Mouse (Mus musculus): ENCODE measurements around the gene Cspg5. TPM values are rescaled to one million over a fixed set of nuclear protein-coding genes. Genes with fewer than 3 reads are reported as not detected.
A peak's percentile ranks its signal among the peaks of the same experiment; 100 is the strongest.

Gene Cspg5
- polyA plus RNA-seq, 1 experiment: 1.6 TPM

DNA sequence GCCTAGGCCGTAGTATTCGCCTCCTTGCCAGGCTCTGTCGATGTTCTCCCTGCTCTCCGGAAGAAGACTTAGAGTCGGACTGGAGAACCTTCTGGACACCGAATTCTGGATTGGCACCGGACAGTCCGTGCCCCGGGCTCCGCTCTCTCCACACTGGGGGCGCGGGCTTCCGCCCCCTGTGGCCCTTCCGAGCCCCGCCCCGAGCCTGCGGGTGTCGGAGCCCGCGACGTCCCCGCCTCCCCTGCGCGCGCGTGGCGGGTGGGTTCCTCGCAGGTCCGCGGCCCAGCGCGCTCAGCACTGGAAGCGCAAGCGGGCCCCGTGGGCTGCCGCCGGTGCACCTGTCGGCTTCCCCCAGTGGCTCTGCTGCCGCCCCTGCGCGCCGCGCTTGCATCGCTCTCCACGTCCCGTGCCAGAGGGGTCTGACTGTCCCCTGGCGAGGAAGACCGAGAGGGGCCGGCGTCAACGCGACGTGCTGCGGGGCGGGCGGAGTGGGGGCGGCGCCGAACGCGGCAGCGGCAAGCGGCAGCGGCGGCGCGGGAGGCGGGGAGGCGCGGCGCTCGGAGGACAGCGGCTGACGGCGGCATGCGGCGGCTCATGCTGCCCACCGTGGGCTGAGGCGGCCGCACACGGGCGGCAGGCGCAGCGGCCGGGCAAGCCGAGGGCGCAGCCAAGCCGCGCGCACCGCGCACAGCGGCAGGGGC lies 1.5 kb downstream of the Cspg5 start:
- TF ChIP-seq CTCF (conservative IDR thresholded peaks at IDR 0.05; ENCODE audit: insufficient read depth, insufficient read length, low read depth, low read length): no peak
- TF ChIP-seq POLR2A (IDR thresholded peaks at IDR 0.05; ENCODE audit: low read depth, low read length): no peak
- H3K4me1 ChIP-seq (ENCODE audit: control insufficient read depth, insufficient read depth, low read length): no peaks in the 10 kb centered on the region
- H3K4me3 ChIP-seq (ENCODE audit: insufficient read depth, low read depth, low read length): peak overlapping the region; percentile 62
- H3K36me3 ChIP-seq (ENCODE audit: control insufficient read depth, insufficient read depth, low read length): no peaks in the 10 kb centered on the region
- 1% methylated on average over 86 of the region's 93 CpGs for WGBS
- DNase-seq: peak; percentile 18
- no peak overlapping the region for H3K27ac ChIP-seq (ENCODE audit: insufficient read depth, low read depth, low read length)
- no peaks in the 10 kb centered on the region for H3K27me3 ChIP-seq (replicated peaks; ENCODE audit: control insufficient read depth, insufficient read depth, low read length)

DNA sequence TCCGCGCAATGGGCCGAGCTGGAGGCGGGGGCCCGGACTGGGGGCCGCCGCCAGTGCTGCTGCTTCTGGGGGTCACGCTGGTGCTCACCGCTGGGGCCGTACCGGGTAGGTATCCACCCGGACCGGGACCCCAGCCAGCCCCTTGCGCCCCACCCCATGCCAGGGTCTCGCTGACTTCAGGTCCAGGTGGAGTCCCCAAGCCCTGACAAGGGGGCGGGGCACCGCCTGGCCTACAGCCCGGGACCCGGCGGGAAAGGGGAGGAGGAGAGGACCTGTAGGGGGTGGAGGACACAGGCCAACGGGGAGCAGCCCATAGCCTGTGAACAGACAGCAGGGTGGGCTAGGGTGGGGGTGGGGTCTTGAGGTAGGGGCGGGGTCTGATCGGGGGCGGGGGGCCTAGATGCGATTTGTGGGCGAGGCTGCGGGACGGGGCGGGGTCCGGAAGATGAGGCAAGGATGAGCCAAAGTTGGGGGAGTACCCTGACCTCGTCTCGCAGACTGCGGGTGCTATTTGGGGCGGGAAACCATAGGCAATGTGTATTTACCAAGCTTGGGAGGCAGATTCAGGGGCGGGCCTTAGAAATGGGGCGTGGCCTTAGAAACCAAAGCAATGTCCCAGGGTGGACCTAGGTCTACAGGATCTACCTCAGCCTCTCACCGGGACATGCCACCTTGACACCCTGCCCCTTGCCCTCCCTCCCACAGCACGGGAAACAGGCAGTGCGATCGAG lies 2.2 kb downstream of the Cspg5 start:
- Histone ChIP-seq H3K4me1 (ENCODE audit: control insufficient read depth, insufficient read depth, low read length) (no peaks in the 10 kb centered on the region), H3K4me3 (ENCODE audit: insufficient read depth, low read depth, low read length) (peak overlapping the region; percentile 62), H3K27ac (ENCODE audit: insufficient read depth, low read depth, low read length) (no peak overlapping the region), H3K27me3 (replicated peaks; ENCODE audit: control insufficient read depth, insufficient read depth, low read length) (no peaks in the 10 kb centered on the region), H3K36me3 (ENCODE audit: control insufficient read depth, insufficient read depth, low read length) (no peaks in the 10 kb centered on the region)
- TF ChIP-seq POLR2A (IDR thresholded peaks at IDR 0.05; ENCODE audit: low read depth, low read length) (no peak), CTCF (conservative IDR thresholded peaks at IDR 0.05; ENCODE audit: insufficient read depth, insufficient read length, low read depth, low read length) (no peak)
- DNase-seq: peak; percentile 39
- 2% methylated on average over 39 of the region's 40 CpGs for WGBS

DNA sequence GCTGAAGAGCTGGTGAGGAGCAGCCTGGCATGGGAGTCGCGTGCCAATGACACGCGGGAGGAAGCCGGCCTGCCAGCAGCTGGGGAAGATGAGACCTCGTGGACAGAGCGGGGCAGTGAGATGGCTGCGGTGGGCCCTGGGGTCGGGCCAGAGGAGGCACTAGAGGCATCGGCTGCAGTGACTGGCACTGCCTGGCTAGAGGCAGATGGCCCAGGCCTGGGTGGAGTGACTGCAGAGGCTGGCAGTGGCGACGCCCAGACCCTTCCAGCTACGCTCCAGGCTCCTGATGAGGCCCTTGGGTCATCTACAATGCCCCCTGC lies 2.7 kb downstream of the Cspg5 start:
- WGBS: 33% methylated on average over 13 of the region's 13 CpGs
- TF ChIP-seq CTCF (conservative IDR thresholded peaks at IDR 0.05; ENCODE audit: insufficient read depth, insufficient read length, low read depth, low read length): no peak
- TF ChIP-seq POLR2A (IDR thresholded peaks at IDR 0.05; ENCODE audit: low read depth, low read length): no peak
- H3K4me1 ChIP-seq (ENCODE audit: control insufficient read depth, insufficient read depth, low read length): no peaks in the 10 kb centered on the region
- H3K27me3 ChIP-seq (replicated peaks; ENCODE audit: control insufficient read depth, insufficient read depth, low read length): no peaks in the 10 kb centered on the region
- H3K4me3 ChIP-seq (ENCODE audit: insufficient read depth, low read depth, low read length): peak overlapping the region; percentile 62; the same call in 1 of the 2 replicates
- no peaks in the 10 kb centered on the region for H3K36me3 ChIP-seq (ENCODE audit: control insufficient read depth, insufficient read depth, low read length)
- H3K27ac ChIP-seq (ENCODE audit: insufficient read depth, low read depth, low read length): no peak overlapping the region
- no peak for DNase-seq

DNA sequence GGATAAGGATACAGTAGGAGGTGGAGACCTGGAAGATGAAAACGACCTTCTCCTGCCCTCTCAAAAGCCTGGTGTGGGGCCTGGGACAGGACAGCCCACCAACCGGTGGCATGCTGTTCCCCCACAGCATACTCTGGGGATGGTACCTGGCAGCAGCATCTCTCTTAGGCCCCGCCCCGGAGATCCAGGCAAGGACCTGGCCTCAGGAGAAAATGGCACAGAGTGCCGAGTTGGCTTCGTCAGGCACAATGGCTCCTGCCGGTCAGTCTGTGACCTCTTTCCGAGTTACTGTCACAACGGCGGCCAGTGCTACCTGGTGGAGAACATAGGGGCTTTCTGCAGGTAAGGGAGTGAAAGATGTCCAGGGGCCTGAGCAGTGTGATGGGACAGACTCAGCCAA lies 3.5 kb downstream of the Cspg5 start:
- H3K36me3 ChIP-seq (ENCODE audit: control insufficient read depth, insufficient read depth, low read length): no peaks in the 10 kb centered on the region
- H3K4me3 ChIP-seq (ENCODE audit: insufficient read depth, low read depth, low read length): no peak overlapping the region
- H3K4me1 ChIP-seq (ENCODE audit: control insufficient read depth, insufficient read depth, low read length): no peaks in the 10 kb centered on the region
- no peak for DNase-seq
- 92% methylated on average over 10 of the region's 10 CpGs for WGBS
- TF ChIP-seq POLR2A (IDR thresholded peaks at IDR 0.05; ENCODE audit: low read depth, low read length): no peak
- H3K27me3 ChIP-seq (replicated peaks; ENCODE audit: control insufficient read depth, insufficient read depth, low read length): no peaks in the 10 kb centered on the region
- no peak overlapping the region for H3K27ac ChIP-seq (ENCODE audit: insufficient read depth, low read depth, low read length)

DNA sequence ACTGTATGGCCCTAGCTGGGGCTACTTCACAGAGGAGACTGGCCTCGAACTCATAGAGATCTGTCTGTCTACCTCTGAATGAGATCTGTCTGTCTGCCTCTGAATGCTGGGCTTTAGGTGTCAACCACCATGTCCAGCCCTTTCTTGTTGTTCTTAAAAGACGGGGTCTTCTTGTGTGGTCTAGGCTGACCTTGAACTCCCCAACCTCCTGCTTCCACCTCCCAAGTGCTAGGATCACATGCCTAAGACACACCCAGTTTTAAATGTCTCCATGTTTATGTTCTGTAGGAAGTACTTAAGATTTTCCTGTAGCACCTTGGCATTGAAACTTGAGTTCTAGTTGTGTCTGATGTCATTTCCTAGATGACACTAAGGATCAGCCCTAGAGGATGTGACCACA lies 5.3 kb downstream of the Cspg5 start:
- H3K27ac ChIP-seq (ENCODE audit: insufficient read depth, low read depth, low read length): no peak overlapping the region
- H3K36me3 ChIP-seq (ENCODE audit: control insufficient read depth, insufficient read depth, low read length): no peaks in the 10 kb centered on the region
- TF ChIP-seq POLR2A (IDR thresholded peaks at IDR 0.05; ENCODE audit: low read depth, low read length) (no peak), CTCF (conservative IDR thresholded peaks at IDR 0.05; ENCODE audit: insufficient read depth, insufficient read length, low read depth, low read length) (no peak)
- no peak overlapping the region for H3K4me3 ChIP-seq (ENCODE audit: insufficient read depth, low read depth, low read length)
- WGBS: 87% methylated on average over 2 of the region's 2 CpGs
- H3K4me1 ChIP-seq (ENCODE audit: control insufficient read depth, insufficient read depth, low read length): no peaks in the 10 kb centered on the region
- DNase-seq: no peak
- no peaks in the 10 kb centered on the region for H3K27me3 ChIP-seq (replicated peaks; ENCODE audit: control insufficient read depth, insufficient read depth, low read length)

DNA sequence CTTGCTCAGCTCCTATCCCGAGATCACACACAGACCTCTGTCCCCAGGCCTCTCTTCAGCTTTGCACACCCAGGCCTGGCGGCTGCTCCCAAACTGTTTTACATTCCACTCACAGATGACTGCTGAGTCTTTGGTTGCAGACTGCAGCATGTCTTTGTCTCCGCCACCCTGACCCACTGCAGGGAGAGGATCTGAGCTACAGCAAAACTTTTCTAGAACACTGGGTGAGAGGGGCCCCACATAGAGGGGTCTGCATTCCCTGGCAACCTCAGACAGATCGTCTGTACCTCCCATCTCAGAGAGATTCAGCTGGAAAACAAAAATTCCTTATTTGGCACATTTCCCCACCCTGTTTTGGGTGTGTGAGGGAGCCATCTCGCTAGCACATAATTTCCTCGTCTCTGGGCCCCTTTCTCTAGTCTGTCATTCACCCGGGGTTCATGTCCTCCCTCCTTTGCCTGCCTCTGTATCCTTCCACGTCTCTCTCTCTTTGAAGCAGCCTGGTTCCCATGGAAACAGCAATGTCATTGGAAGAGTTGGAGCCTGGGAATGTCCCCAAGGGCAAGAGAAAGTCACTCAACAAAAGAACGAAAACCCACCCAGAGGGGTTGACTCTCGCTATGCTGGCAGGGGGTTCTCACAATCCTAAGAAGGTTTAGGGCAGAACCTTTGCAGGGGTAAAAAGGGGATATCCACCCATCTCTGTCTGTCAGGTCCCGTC lies 6.4 kb downstream of the Cspg5 start:
- H3K4me3 ChIP-seq (ENCODE audit: insufficient read depth, low read depth, low read length): no peak overlapping the region
- no peak overlapping the region for H3K27ac ChIP-seq (ENCODE audit: insufficient read depth, low read depth, low read length)
- no peak for DNase-seq
- no peaks in the 10 kb centered on the region for H3K4me1 ChIP-seq (ENCODE audit: control insufficient read depth, insufficient read depth, low read length)
- no peaks in the 10 kb centered on the region for H3K27me3 ChIP-seq (replicated peaks; ENCODE audit: control insufficient read depth, insufficient read depth, low read length)
- WGBS: 27% methylated on average over 11 of the region's 11 CpGs
- no peaks in the 10 kb centered on the region for H3K36me3 ChIP-seq (ENCODE audit: control insufficient read depth, insufficient read depth, low read length)
- TF ChIP-seq POLR2A (IDR thresholded peaks at IDR 0.05; ENCODE audit: low read depth, low read length): no peak
- TF ChIP-seq CTCF (conservative IDR thresholded peaks at IDR 0.05; ENCODE audit: insufficient read depth, insufficient read length, low read depth, low read length): no peak

DNA sequence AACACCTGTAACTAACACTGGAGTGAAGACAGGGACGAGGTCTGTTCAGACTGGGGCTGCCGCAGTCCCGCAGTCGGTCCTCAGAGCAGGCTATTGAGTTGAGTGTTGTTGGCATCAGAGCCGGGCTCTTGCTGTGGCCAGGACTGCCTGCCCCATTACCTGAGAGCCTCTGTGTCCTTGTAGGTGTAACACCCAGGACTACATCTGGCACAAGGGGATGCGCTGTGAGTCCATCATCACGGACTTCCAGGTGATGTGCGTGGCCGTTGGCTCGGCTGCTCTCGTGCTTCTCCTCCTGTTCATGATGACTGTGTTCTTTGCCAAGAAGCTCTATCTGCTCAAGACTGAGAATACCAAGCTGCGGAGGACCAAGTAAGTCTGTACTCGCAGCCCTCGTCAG lies 7.2 kb downstream of the Cspg5 start:
- H3K27ac ChIP-seq (ENCODE audit: insufficient read depth, low read depth, low read length): no peak overlapping the region
- DNase-seq: no peak
- TF ChIP-seq CTCF (conservative IDR thresholded peaks at IDR 0.05; ENCODE audit: insufficient read depth, insufficient read length, low read depth, low read length) (no peak), POLR2A (IDR thresholded peaks at IDR 0.05; ENCODE audit: low read depth, low read length) (no peak)
- no peak overlapping the region for H3K4me3 ChIP-seq (ENCODE audit: insufficient read depth, low read depth, low read length)
- no peaks in the 10 kb centered on the region for H3K36me3 ChIP-seq (ENCODE audit: control insufficient read depth, insufficient read depth, low read length)
- no peaks in the 10 kb centered on the region for H3K4me1 ChIP-seq (ENCODE audit: control insufficient read depth, insufficient read depth, low read length)
- WGBS: 92% methylated on average over 14 of the region's 14 CpGs
- H3K27me3 ChIP-seq (replicated peaks; ENCODE audit: control insufficient read depth, insufficient read depth, low read length): no peaks in the 10 kb centered on the region

Data from kidney, adult 2 months (tissue).